In the genomic region with DNA sequence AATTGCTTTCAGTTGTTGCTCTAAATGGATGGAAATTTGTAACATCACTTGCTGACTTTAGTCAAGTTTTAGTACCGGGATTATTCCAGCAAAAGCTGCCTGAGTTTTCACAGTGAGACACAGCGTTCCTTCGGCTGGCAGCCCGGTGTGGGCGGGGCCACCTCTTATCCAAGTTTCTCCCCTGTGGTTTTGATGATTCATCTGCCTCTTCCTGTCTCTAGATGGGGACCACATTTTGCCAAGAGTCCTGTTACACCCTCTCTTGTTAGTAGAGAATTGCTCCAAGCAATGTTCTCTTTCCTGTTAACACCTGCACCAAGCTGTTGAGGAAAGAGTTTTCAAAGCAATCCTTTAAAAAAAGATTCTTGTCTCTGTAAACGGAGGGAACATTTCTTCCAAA, we compare ENCODE assay signal across 9 mouse cellular contexts.
DNase-seq lines count a peak whose midpoint lies in the region; ATAC-seq and TF ChIP-seq lines count a peak whose summit lies in the region.
"Had no signal": no experiment of that assay in that cellular context is flagged by ENCODE, and none has a peak within 500 bp of the region (broad histone marks: within the 10 kb centered on the region; RNA-seq: fewer than 3 reads in every experiment).

No protein-coding gene starts in this region.

- intact Hi-C loops in heart, adult 2 months (cut with DNase I): loop anchor here (2.0 to 10.0 kb wide), 8 partner anchors 39 to 504 kb away; no protein-coding TSS in a partner anchor
- intact Hi-C loops in heart, postnatal 25 days (cut with DNase I): loop anchor here (2.0 to 10.0 kb wide), 7 partner anchors 36 to 336 kb away; no protein-coding TSS in a partner anchor
- intact Hi-C loops in left cerebral cortex, postnatal 25 days (cut with DNase I): no loop called here

- H3K9ac ChIP-seq in heart, adult 2 months (ENCODE audit: low read depth, low read length): no peak overlapping the region
- H3K9ac ChIP-seq in heart, embryonic 12.5 days: no peak overlapping the region
- no peak overlapping the region for H3K9ac ChIP-seq in embryonic facial prominence, embryonic 15.5 days
- H3K9ac ChIP-seq in hindbrain, embryonic 12.5 days: no peak overlapping the region
- H3K9ac ChIP-seq: liver, embryonic 13.5 days had no signal

- no peak for ATAC-seq in heart, embryonic 12.5 days (ENCODE audit: insufficient number of reproducible peaks, low FRiP score)
- peak; percentile 73 for ATAC-seq in embryonic facial prominence, embryonic 15.5 days (ENCODE audit: insufficient number of reproducible peaks, low FRiP score, low TSS enrichment, low read depth)
- ATAC-seq in hindbrain, embryonic 12.5 days (ENCODE audit: low FRiP score): no peak

- H3K4me1 ChIP-seq in heart, adult 2 months (ENCODE audit: control insufficient read depth, insufficient read depth, low read length): peaks cover 14% of the 10 kb centered on the region
- H3K4me1 ChIP-seq in heart, embryonic 12.5 days (replicated peaks): peaks cover 20% of the 10 kb centered on the region
- peaks cover 28% of the 10 kb centered on the region for H3K4me1 ChIP-seq in embryonic facial prominence, embryonic 15.5 days
- H3K4me1 ChIP-seq in hindbrain, embryonic 12.5 days: peaks cover 4% of the 10 kb centered on the region

- TF ChIP-seq CTCF in heart, adult 2 months (IDR thresholded peaks at IDR 0.05): no peak

- peak overlapping the region; percentile 8 for H3K27ac ChIP-seq in heart, adult 2 months
- H3K27ac ChIP-seq in heart, embryonic 12.5 days (ENCODE audit: poor library complexity, severe bottlenecking): no peak overlapping the region
- peak overlapping the region; percentile 69 for H3K27ac ChIP-seq in embryonic facial prominence, embryonic 15.5 days (replicated peaks)
- H3K27ac ChIP-seq in hindbrain, embryonic 12.5 days: no peak overlapping the region
- H3K27ac ChIP-seq: liver, embryonic 13.5 days had no signal

- no peak for TF ChIP-seq EP300 in heart, adult 2 months (IDR thresholded peaks at IDR 0.05; ENCODE audit: insufficient read depth, low read depth, low read length)

- H3K36me3 ChIP-seq in heart, adult 2 months (ENCODE audit: control insufficient read depth, insufficient read depth, low read length): no peaks in the 10 kb centered on the region; the same call in 1 of the 2 replicates
- H3K36me3 ChIP-seq in heart, embryonic 12.5 days: no peaks in the 10 kb centered on the region
- H3K36me3 ChIP-seq in embryonic facial prominence, embryonic 15.5 days: no peaks in the 10 kb centered on the region
- no peaks in the 10 kb centered on the region for H3K36me3 ChIP-seq in hindbrain, embryonic 12.5 days
- H3K36me3 ChIP-seq: liver, embryonic 13.5 days had no signal

- no peak overlapping the region for H3K4me3 ChIP-seq in heart, adult 2 months
- H3K4me3 ChIP-seq in heart, embryonic 12.5 days: no peak overlapping the region
- H3K4me3 ChIP-seq in embryonic facial prominence, embryonic 15.5 days (replicated peaks): no peak overlapping the region
- H3K4me3 ChIP-seq in hindbrain, embryonic 12.5 days: no peak overlapping the region
- H3K4me3 ChIP-seq: liver, embryonic 13.5 days had no signal

- H3K9me3 ChIP-seq in heart, embryonic 12.5 days (replicated peaks): no peaks in the 10 kb centered on the region
- H3K9me3 ChIP-seq in embryonic facial prominence, embryonic 15.5 days (replicated peaks): no peaks in the 10 kb centered on the region
- no peaks in the 10 kb centered on the region for H3K9me3 ChIP-seq in hindbrain, embryonic 12.5 days (replicated peaks)
- H3K9me3 ChIP-seq: liver, embryonic 13.5 days had no signal

- no peaks in the 10 kb centered on the region for H3K79me2 ChIP-seq in heart, adult 2 months (replicated peaks; ENCODE audit: control insufficient read depth, insufficient read depth, low read length)

- H3K27me3 ChIP-seq in heart, adult 2 months (ENCODE audit: control insufficient read depth, insufficient read depth, low read length): no peaks in the 10 kb centered on the region
- no peaks in the 10 kb centered on the region; the same call in 1 of the 2 replicates for H3K27me3 ChIP-seq in heart, embryonic 12.5 days (replicated peaks)
- no peaks in the 10 kb centered on the region for H3K27me3 ChIP-seq in embryonic facial prominence, embryonic 15.5 days
- no peaks in the 10 kb centered on the region for H3K27me3 ChIP-seq in hindbrain, embryonic 12.5 days

- no peak for TF ChIP-seq POLR2A in heart, adult 2 months (IDR thresholded peaks at IDR 0.05; ENCODE audit: insufficient read depth, low read depth, low read length)

- 15% methylated on average over 6 of the region's 6 CpGs for WGBS in heart, adult 2 months
- WGBS in heart, embryonic 12.5 days: 21% methylated on average over 6 of the region's 6 CpGs
- WGBS in embryonic facial prominence, embryonic 15.5 days: 6% methylated on average over 6 of the region's 6 CpGs
- WGBS in hindbrain, embryonic 12.5 days: 36% methylated on average over 6 of the region's 6 CpGs

- peak; percentile 87 to 89 for DNase-seq in heart, adult 2 months
- peak; percentile 79 for DNase-seq in adrenal gland, postnatal 10 days
- peak; percentile 89 for DNase-seq in heart, postnatal 25 days (ENCODE audit: low spot score)
- peak; percentile 79 to 97 for DNase-seq in left cerebral cortex, postnatal 25 days (ENCODE audit: low spot score in 2 of 2)
- peak; percentile 61 for DNase-seq in ovary, postnatal 36 days (ENCODE audit: low spot score)
- DNase-seq: liver, embryonic 13.5 days had no signal

- H3K4me2 ChIP-seq in heart, embryonic 12.5 days: no peak overlapping the region
- H3K4me2 ChIP-seq in embryonic facial prominence, embryonic 15.5 days (replicated peaks): 0 out of 2 replicates have a peak overlapping the region, but pooled peaks have one; percentile 4
- no peak overlapping the region for H3K4me2 ChIP-seq in hindbrain, embryonic 12.5 days (replicated peaks)
- H3K4me2 ChIP-seq: liver, embryonic 13.5 days had no signal

Comparison
In these comparisons a context has a peak if more than half of its experiments do, and no peak if none do; other contexts are left out.
1. H3K27ac ChIP-seq: peak in heart, adult 2 months (single experiment) and embryonic facial prominence, embryonic 15.5 days (single experiment); none in heart, embryonic 12.5 days (single experiment) and hindbrain, embryonic 12.5 days (single experiment).
2. Peak in every context shown above with its lines, with median percentiles within 50 percentile points of each other: DNase-seq.